Mouse (Mus musculus) left cerebral cortex, postnatal 14 days (tissue): ENCODE measurements around the gene Slc36a3. TPM values are rescaled to one million over a fixed set of nuclear protein-coding genes. Genes with fewer than 3 reads are reported as not detected.

Experiments used
- DNase-seq, 2 experiments: peaks; one replicate each; pipeline ENCODE4 v3.0.0; 2021 to 2022; ENCODE audit warnings: low spot score in 2 of 2, mixed read lengths in 1 of 2
- intact Hi-C: fragments of 180-260 bp; cut with DNase I; formaldehyde crosslinking; loops from one replicate; pipeline ENCODE4 v1.15.1; 2025
- total RNA-seq, 2 experiments: library from RNA; stranded (reverse); gene quantifications; 2 replicates each; pipeline ENCODE4 v1.2.3; 2021

Slc36a3 gene
- total RNA-seq, 2 experiments from 2014 or later, result not detected

- intact Hi-C loops, result no loop called here
- DNase-seq, result no peak
Observed at GRCm38 (mm10) chr11:55148461-55148860, 3.0 kb downstream of the Slc36a3 start.

GRCm38 (mm10) chr11:55147423-55147822 lies 4.1 kb downstream of the Slc36a3 start:
- intact Hi-C loops, result no loop called here
- DNase-seq, result no peak

GRCm38 (mm10) chr11:55146855-55147254 lies 4.7 kb downstream of the Slc36a3 start:
- DNase-seq, result no peak
- intact Hi-C loops, result no loop called here

DNA sequence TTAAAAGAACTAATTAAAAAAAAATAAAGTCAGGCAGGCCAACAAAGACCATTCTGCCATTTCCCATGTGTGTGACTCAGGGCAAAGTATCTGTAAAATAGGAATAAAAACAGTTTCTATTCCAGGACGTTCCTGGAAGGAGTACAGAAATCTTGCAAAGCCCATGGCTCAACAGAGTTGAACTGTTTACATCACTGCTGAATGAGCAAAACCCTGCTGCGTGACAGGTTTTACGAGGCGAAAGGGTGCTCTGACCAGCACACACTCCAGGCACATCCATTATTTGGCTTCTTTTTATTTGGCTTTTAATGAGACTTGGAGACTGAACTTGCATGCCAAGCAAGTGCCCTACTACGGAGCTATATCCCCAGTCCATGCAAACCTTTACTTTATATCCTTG lies 7.5 kb downstream of the Slc36a3 start:
- intact Hi-C loops, result no loop called here
- DNase-seq, result no peak

GRCm38 (mm10) chr11:55141502-55141901 lies 10.0 kb downstream of the Slc36a3 start:
- DNase-seq, result no peak
- intact Hi-C loops, result no loop called here

GRCm38 (mm10) chr11:55137646-55138045 lies 13.9 kb downstream of the Slc36a3 start:
- no peak for DNase-seq
- intact Hi-C loops, result no loop called here

DNA sequence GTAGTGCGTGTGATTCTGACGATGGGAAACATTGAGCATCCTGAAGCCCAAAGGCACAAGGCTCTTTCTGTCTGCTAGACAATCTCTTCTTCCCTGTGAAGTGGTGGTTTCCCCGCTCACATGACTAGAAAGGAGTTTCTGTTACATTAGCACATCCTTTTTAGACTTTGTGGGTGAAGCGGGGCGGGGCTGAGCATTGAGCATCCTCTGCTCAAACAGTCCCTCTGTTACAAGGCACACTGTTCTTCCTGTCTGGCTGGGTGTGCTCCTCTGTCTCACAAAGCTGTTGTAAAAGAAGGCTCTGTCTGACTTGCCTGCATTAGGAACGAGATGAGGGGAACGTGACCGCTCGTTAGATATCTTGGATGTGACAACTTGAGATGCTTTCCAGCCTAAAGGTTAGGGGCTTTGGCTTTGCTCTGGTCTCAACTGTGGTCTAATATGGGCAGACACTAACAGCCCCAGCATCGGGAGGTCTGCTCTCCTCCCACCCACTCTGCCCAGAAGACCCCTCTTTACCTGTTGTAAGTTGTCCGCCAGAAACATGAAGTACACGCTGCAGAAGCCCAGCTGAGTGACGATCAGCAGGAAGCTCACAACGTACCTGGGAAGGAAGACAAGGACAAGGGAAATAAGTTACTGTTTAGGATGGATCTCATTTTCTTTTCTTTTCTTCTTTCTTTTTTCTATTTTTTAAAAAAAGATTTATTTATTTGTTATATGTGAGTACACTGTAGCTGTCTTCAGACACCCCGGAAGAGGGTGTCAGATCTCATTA lies 14.5 kb downstream of the Slc36a3 start:
- DNase-seq, result peak; percentile 19 to 40
- intact Hi-C loops, result no loop called here

GRCm38 (mm10) chr11:55134871-55135270 lies 16.6 kb downstream of the Slc36a3 start:
- DNase-seq, result no peak
- intact Hi-C loops, result no loop called here

DNA sequence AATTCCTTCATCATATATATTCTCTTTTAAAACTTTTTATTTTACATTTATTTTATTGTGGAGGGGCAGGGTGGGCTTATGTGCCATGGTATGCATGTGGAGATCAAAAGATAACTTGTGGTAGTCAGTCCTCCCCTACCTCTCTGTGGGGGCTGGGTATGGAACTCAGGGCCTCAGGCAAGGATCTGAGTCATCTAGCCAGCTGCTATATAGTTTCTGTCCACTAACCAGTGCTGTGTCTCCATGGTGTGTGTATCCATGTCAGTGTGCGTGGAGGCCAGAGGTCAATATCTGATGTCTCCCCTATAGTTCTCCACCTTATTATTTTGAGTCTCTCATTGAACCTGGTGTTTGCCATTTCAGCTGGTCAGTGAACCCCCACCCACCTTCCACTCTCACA lies 17.1 kb downstream of the Slc36a3 start:
- intact Hi-C loops, result no loop called here
- DNase-seq, result no peak

DNA sequence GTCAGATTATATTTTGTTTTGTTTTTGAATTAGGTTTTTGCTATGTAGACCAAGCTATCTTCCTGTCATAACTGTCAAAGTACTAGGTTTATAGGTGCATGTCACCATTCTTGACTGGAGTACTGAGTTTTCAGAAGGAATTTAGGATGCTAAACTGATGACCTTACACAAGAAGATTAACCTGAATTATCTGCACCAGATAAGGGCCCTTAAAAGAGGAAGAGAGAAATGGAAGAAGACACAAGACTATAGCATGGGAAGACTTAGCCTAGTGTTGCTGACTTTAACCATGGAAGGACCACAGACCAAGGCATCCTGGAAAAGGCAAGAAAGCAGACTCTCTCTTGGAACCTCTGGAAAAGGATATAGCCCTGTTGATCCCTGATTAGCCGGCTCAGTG lies 18.3 kb downstream of the Slc36a3 start:
- intact Hi-C loops, result no loop called here
- no peak for DNase-seq

GRCm38 (mm10) chr11:55131946-55132345 lies 19.6 kb downstream of the Slc36a3 start:
- no peak for DNase-seq
- intact Hi-C loops, result no loop called here

- intact Hi-C loops, result no loop called here
Observed at GRCm38 (mm10) chr11:55131077-55131742, 20.3 kb downstream of the Slc36a3 start.

GRCm38 (mm10) chr11:55128411-55128810 lies 23.1 kb downstream of the Slc36a3 start:
- DNase-seq, result no peak
- intact Hi-C loops, result no loop called here

More at GRCm38 (mm10) chr11:55131077-55131742, 20.3 kb downstream of the Slc36a3 start:
- no peak for DNase-seq

GRCm38 (mm10) chr11:55127937-55128336 lies 23.6 kb downstream of the Slc36a3 start:
- intact Hi-C loops, result no loop called here
- peak; percentile 28 to 42 for DNase-seq

DNA sequence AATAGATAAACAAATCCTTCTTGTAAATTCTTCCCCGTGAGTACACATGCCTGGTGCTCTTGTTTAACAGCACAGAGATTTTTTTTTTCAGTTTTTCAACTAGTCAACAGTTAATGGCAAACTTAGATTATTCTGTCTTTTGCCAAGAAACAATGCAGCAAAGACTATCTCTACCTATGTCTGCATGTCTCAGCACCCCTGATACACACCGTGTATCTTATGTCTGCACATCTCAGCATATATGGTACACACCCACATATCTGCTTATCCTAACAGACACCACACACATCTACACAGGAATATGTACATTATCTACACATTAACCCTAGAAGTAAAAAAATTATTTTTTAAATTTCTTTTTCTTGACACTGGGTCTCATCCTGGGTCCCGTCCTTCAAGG lies 24.8 kb downstream of the Slc36a3 start:
- intact Hi-C loops, result no loop called here

DNA sequence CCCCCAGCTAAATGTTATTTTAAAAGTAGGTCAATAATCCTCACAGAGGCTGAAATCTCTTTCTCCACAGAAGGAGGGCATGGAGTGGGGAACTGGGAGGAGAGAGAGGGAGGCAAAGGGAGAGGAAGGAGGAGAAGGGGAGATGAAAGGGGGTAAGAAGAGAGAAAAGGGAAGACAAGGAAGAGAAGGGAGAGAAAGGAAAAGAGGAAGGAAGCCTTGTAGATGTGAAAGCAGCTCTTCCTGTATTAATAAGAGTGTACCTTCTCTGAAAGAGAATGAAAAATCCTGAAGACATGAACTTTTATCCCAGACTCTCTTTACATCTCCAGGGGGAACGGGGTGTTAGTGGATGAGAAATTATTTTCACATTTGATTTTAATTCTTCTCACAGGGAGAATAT lies 30.1 kb downstream of the Slc36a3 start:
- intact Hi-C loops, result no loop called here
- DNase-seq, result no peak

More for the DNA sequence above, 24.8 kb downstream of the Slc36a3 start:
- no peak for DNase-seq

GRCm38 (mm10) chr11:55120821-55121271 lies 30.7 kb downstream of the Slc36a3 start:
- intact Hi-C loops, result no loop called here
- no peak for DNase-seq

DNA sequence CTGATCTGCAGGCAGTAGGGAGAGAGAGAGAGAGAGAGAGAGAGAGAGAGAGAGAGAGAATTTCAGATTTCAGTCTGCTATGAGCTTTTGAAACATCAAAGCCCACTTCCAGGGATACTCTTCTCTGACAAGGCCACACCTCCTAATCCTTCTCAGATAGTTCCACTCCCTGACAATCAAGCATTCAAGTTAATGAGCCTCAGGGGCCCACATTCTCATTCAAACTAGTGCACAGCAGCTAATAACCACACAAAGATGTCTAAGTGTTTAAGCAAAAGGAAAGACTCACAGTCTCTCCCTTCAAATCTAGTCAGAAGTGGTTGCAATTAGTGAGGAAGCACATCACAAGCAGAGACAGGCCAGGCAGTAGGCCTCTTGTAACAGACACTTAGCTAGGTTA lies 31.2 kb downstream of the Slc36a3 start:
- intact Hi-C loops, result no loop called here
- no peak for DNase-seq

- no peak for DNase-seq
- intact Hi-C loops, result no loop called here
Observed at GRCm38 (mm10) chr11:55117031-55117430, 34.5 kb downstream of the Slc36a3 start.

DNA sequence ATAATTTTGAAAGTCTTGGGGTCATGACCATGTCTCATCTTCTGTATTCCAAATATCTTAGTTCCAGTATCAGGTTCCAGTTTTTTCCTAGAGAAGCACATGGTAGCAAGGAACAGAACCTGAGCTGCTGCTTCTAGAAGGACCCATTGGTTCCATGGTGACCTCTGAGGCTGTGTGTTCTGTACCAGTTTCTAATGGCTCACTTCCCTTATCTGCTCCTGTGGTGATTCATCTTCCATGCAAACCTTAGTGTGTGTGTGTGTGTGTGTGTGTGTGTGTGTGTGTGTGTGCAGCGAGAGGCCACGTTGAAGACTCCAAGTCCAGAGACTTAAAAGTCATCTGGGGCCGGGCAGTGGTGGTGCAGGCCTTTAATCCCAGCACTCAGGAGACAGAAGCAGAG lies 35.5 kb downstream of the Slc36a3 start:
- DNase-seq, result no peak
- intact Hi-C loops, result no loop called here

DNA sequence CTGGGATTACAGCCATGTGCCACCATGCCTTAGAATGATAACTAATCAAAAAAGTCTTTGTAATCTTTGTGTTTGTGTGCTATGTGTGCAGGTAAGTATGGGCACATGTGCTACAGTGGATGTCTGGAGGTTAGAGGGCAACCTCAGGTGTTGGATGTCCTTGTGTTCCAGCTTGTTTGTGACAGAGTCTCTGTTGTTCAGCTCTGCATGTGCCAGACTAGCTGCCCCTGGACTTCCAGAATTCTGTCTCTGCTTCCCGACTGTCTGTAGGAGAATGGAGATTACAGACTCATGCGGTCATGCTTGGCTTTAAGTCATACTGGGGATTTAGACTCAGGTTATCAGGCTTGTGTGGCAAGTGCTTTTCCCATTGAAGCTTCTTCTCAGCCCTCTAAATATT lies 37.2 kb downstream of the Slc36a3 start:
- intact Hi-C loops, result no loop called here
- no peak for DNase-seq
